Mouse (Mus musculus): ENCODE data around the gene Them7.

- TF ChIP-seq POLR2A (IDR thresholded peaks at IDR 0.05; ENCODE audit: insufficient read depth, low read depth, low read length): no peak
- TF ChIP-seq CTCF (IDR thresholded peaks at IDR 0.05; ENCODE audit: insufficient read depth, low read depth, low read length): no peak
These were observed 166.7 kb downstream of the Them7 start for GRCm38 (mm10) chr2:105390653-105391413.

Data from olfactory bulb, adult 2 months (tissue).